Mouse (Mus musculus): ENCODE measurements around the gene Tnni2. TPM values are rescaled to one million over a fixed set of nuclear protein-coding genes. Genes with fewer than 3 reads are reported as not detected.

Gene Tnni2
- polyA plus RNA-seq, 1 experiment from 2014 or later: 0.73 TPM

DNA sequence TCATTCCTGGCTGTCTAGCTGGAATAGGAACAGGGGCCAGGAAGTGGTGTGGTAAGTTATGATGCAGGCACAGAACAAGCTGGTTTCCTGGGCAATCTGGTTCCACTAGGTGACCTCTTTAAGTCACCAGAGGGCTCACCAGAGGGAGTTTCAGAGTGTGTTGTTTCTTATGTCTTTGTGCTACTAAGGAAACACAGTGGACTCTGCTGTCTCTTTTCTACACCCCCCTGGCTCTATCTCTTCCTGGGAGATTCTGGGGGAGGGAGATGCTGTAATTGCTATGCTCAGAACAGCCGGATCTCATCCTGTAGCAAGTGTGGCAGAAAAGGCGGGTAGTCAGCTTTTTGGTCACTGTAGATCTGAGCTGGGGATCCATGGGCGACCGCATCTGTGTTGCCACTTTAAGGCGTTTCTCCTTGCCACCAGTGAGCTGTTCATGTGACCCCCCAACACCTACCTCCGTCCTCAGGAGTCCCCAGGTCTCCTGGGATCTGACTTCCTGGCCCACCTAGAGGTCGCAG lies 28.6 kb downstream of the Tnni2 start:
- Histone ChIP-seq H3K4me3 (no peak overlapping the region), H3K36me3 (no peaks in the 10 kb centered on the region), H3K27me3 (no peaks in the 10 kb centered on the region), H3K9ac (replicated peaks) (no peak overlapping the region), H3K27ac (replicated peaks) (no peak overlapping the region), H3K4me2 (replicated peaks) (no peak overlapping the region), H3K9me3 (no peaks in the 10 kb centered on the region), H3K4me1 (peaks cover 8% of the 10 kb centered on the region; the same call in 1 of the 2 replicates)
- no peak for ATAC-seq (replicated peaks)
- WGBS: 85% methylated on average over 7 of the region's 7 CpGs

DNA sequence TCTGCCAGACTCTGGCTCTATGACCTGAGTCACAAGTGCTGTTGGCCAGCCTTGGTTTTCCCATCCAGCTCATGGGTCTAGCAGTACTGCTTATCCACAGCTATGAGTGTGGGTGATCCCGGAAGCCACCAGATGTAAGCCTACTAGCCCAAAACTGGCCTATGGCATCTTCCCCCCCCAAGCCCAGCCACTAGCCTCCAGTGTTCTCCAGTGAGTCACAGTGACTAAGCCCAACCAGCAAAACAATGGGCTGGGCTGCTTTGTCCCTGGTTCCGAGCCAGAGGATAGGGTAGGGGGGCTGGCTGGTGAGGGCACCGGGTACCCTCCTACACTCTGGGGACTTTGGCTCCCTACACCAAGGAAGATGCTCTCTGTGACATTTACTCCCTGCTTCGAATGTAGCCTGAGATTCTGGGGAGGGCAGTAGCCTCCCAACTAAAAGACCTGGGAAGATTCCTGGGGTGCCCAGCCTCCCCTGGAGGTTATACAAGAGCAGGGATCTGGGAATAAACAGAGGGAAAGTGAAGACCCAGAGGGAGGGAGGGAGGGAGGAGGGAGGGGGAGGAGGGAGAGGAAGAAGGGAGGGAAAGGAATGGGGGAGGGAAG lies 29.3 kb downstream of the Tnni2 start:
- H3K27me3 ChIP-seq: no peaks in the 10 kb centered on the region
- H3K27ac ChIP-seq (replicated peaks): no peak overlapping the region
- H3K4me2 ChIP-seq (replicated peaks): no peak overlapping the region
- no peak overlapping the region for H3K4me3 ChIP-seq
- H3K9me3 ChIP-seq: no peaks in the 10 kb centered on the region
- H3K36me3 ChIP-seq: no peaks in the 10 kb centered on the region
- H3K9ac ChIP-seq (replicated peaks): no peak overlapping the region
- ATAC-seq (replicated peaks): no peak
- H3K4me1 ChIP-seq: peaks cover 8% of the 10 kb centered on the region; the same call in 1 of the 2 replicates
- WGBS: 21% methylated on average over 4 of the region's 4 CpGs

DNA sequence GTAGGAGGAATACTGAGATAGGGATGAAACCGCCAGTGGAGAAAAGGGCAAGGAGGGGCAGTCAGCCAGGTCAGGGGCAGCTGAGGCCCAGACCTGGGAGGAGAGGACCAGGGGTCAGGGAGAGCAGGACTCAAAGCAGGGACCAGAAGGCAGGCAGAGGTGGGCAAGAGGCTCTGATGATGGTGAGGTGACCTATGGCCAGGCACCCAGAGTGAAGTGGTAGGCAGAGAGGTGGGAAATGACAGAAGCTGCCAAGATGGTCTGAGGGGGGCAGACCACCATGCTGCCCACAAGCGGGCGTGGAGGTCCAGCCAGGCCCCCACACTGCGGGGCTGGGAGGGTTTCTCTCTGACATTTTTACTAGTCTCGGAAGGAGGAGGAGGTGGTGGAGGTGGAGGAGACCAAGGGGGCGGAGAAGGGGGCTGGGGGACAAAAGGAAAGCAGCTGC lies 29.8 kb downstream of the Tnni2 start:
- Histone ChIP-seq H3K36me3 (no peaks in the 10 kb centered on the region), H3K4me1 (peaks cover 8% of the 10 kb centered on the region; the same call in 1 of the 2 replicates), H3K27me3 (no peaks in the 10 kb centered on the region), H3K9ac (replicated peaks) (no peak overlapping the region), H3K4me3 (no peak overlapping the region), H3K4me2 (replicated peaks) (no peak overlapping the region), H3K27ac (replicated peaks) (no peak overlapping the region), H3K9me3 (no peaks in the 10 kb centered on the region)
- WGBS: 44% methylated on average over 6 of the region's 6 CpGs
- no peak for ATAC-seq (replicated peaks)

DNA sequence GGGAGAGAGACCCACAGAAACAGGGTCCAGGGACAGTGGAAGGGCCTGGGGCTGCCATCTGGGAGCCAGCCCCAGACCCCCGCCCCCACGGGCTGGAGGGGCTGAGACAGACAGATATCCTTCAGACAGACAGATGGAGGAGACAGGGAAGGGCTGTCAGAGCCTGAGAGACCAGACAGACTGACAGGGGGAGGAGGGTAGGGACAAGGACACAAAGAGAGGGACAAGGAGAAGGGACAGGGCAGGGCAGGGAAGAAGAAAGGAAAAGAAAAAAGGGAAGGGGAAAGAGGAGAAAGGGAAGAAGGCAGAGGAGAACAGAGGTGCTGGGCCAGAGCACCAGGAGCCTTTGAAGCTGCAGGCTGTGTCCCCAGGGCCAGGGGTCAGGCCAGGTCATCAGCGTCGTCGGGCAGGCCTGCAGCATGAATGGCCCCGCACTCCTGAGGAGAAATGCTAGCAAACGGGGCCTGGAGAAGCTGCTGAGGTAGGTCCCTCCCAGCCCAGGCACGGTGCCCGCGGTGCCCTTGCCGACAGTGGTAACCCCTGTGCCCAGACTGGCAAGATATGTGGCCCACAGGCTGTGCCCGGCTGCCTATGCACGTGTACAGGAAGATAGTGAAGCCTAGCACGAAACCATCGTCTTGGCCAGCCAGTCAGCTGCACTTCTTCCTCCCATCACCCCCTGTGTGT lies 30.4 kb downstream of the Tnni2 start:
- Histone ChIP-seq H3K36me3 (no peaks in the 10 kb centered on the region), H3K4me3 (no peak overlapping the region), H3K4me1 (peaks cover 8% of the 10 kb centered on the region; the same call in 1 of the 2 replicates), H3K27me3 (no peaks in the 10 kb centered on the region), H3K9ac (replicated peaks) (no peak overlapping the region), H3K27ac (replicated peaks) (no peak overlapping the region), H3K9me3 (no peaks in the 10 kb centered on the region), H3K4me2 (replicated peaks) (no peak overlapping the region)
- WGBS: 40% methylated on average over 15 of the region's 15 CpGs
- ATAC-seq (replicated peaks): no peak

DNA sequence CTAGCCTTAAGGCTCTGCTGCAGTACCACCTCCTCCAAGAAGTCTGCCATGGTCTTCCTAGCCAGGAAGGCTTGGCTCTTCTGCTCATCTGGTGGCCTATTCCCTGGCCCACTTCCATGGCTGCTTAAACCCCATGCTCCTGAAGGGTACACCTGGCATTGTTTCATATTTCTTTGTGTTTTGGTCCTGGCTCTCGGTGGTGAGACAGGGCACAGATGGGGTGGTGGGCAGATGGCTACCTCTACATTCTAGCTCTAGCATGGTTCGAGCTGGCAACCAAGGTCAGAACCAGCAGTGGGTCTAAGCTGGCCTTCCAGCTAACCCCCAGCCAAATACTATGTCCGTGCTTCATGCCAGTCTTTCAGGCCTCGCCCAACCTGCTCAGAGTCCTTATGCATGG lies 31.3 kb downstream of the Tnni2 start:
- WGBS: 88% methylated on average over 4 of the region's 4 CpGs

DNA sequence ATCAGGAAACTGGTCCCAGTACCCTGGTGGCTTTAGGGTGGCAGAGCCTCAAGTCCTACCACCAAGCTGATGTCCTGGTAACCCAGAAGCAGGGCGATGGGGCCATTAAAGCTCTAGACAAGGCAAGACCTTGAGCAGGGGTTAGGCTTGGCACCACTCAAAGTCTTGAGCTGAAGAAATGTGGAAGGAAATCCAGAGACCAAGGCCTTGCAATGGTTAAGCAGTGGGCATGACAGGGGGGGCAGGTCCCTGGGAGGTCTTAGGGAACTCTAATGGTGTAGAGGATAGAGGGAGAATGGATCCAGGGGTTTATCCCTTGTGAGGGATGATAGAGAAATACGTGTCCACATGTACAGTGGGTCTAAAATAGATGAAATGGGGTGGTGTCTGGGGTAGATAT lies 31.9 kb downstream of the Tnni2 start:
- WGBS: 87% methylated on average over 2 of the region's 2 CpGs
- H3K4me1 ChIP-seq: peaks cover 8% of the 10 kb centered on the region; the same call in 1 of the 2 replicates
- no peak for ATAC-seq (replicated peaks)
- no peak overlapping the region for H3K4me2 ChIP-seq (replicated peaks)
- H3K9me3 ChIP-seq: no peaks in the 10 kb centered on the region
- H3K4me3 ChIP-seq: no peak overlapping the region
- H3K9ac ChIP-seq (replicated peaks): no peak overlapping the region
- no peak overlapping the region for H3K27ac ChIP-seq (replicated peaks)
- H3K36me3 ChIP-seq: no peaks in the 10 kb centered on the region
- no peaks in the 10 kb centered on the region for H3K27me3 ChIP-seq

More for the DNA sequence above, 31.3 kb downstream of the Tnni2 start:
- ATAC-seq (replicated peaks): no peak
- peaks cover 8% of the 10 kb centered on the region; the same call in 1 of the 2 replicates for H3K4me1 ChIP-seq
- H3K27me3 ChIP-seq: no peaks in the 10 kb centered on the region
- no peak overlapping the region for H3K4me2 ChIP-seq (replicated peaks)
- H3K36me3 ChIP-seq: no peaks in the 10 kb centered on the region
- H3K9ac ChIP-seq (replicated peaks): no peak overlapping the region
- no peak overlapping the region for H3K27ac ChIP-seq (replicated peaks)
- H3K9me3 ChIP-seq: no peaks in the 10 kb centered on the region
- H3K4me3 ChIP-seq: no peak overlapping the region

DNA sequence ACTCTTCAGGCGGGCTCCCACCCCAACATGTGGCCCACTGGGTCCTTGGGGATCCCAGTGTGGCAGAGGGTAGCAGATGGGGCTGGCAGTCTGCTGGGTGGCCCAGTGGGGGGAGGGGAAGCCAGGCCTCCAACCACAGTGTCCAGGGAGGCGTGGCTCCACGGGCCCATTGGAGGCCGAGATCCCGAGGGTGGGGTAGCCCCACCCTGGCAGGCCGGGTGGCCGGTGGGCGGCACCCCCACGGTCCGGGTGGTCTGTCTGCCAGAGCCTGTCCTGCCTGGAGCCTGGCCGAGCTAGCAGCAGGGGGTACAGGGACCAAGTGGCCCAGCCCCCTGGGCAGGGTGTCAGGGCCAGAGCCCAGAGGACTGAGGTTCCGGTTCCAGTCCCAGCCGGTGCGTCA lies 33.2 kb downstream of the Tnni2 start:
- WGBS: 82% methylated on average over 14 of the region's 14 CpGs

DNA sequence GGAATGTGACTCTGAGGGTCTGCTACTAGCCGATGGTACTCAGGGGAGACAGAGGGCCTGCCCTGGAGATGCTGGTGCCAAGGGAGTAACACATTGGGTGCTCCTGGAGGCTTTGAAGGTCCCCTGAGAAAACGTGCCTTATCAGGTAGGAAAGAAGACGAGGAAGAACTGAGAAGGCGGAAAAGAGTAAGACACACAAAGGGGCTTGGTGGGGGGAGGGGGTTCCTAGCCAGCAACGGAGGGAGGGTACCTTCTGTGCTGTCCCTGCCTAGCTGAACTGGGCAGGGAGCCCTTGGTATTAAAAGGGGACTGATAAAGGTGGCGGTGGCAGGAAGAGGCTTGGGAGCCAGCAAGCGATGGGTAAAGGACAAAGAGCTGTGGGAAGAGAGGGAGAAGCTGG lies 34.0 kb downstream of the Tnni2 start:
- Histone ChIP-seq H3K4me2 (replicated peaks) (no peak overlapping the region), H3K4me3 (no peak overlapping the region)
- no peak for ATAC-seq (replicated peaks)

More for the DNA sequence above, 33.2 kb downstream of the Tnni2 start:
- no peaks in the 10 kb centered on the region for H3K27me3 ChIP-seq
- ATAC-seq (replicated peaks): no peak
- peaks cover 8% of the 10 kb centered on the region; the same call in 1 of the 2 replicates for H3K4me1 ChIP-seq
- H3K36me3 ChIP-seq: no peaks in the 10 kb centered on the region
- H3K9ac ChIP-seq (replicated peaks): no peak overlapping the region
- H3K4me2 ChIP-seq (replicated peaks): no peak overlapping the region
- no peaks in the 10 kb centered on the region for H3K9me3 ChIP-seq
- H3K27ac ChIP-seq (replicated peaks): no peak overlapping the region
- H3K4me3 ChIP-seq: no peak overlapping the region

DNA sequence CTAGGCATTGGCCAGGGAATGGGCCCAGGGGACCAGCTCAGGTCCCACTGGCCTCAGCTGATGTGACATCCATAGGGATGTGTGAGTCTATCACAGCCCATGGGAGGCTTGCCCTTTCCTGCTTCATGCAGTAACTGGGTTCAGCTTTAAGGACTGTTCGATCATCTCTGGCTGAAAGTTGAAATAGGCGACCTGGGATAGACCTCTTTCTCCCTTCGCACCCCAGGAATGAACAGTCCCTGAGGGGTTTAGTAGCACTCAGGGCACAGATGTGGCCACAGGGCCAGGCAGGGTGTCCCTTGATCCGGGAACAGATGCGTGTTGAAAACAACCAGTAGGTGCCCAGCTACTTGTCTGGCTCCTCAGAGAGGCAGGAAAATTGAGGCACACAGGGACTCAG lies 34.7 kb downstream of the Tnni2 start:
- no peaks in the 10 kb centered on the region for H3K9me3 ChIP-seq
- H3K27me3 ChIP-seq: no peaks in the 10 kb centered on the region
- H3K4me3 ChIP-seq: no peak overlapping the region
- H3K4me1 ChIP-seq: peaks cover 10% of the 10 kb centered on the region
- H3K4me2 ChIP-seq (replicated peaks): no peak overlapping the region
- H3K9ac ChIP-seq (replicated peaks): no peak overlapping the region
- ATAC-seq (replicated peaks): no peak
- H3K36me3 ChIP-seq: no peaks in the 10 kb centered on the region
- H3K27ac ChIP-seq (replicated peaks): no peak overlapping the region
- WGBS: 83% methylated on average over 5 of the region's 5 CpGs

More for the DNA sequence above, 34.0 kb downstream of the Tnni2 start:
- Histone ChIP-seq H3K27ac (replicated peaks) (no peak overlapping the region), H3K27me3 (no peaks in the 10 kb centered on the region), H3K36me3 (no peaks in the 10 kb centered on the region), H3K4me1 (peaks cover 8% of the 10 kb centered on the region; the same call in 1 of the 2 replicates), H3K9ac (replicated peaks) (no peak overlapping the region), H3K9me3 (no peaks in the 10 kb centered on the region)
- WGBS: 55% methylated on average over 7 of the region's 7 CpGs

DNA sequence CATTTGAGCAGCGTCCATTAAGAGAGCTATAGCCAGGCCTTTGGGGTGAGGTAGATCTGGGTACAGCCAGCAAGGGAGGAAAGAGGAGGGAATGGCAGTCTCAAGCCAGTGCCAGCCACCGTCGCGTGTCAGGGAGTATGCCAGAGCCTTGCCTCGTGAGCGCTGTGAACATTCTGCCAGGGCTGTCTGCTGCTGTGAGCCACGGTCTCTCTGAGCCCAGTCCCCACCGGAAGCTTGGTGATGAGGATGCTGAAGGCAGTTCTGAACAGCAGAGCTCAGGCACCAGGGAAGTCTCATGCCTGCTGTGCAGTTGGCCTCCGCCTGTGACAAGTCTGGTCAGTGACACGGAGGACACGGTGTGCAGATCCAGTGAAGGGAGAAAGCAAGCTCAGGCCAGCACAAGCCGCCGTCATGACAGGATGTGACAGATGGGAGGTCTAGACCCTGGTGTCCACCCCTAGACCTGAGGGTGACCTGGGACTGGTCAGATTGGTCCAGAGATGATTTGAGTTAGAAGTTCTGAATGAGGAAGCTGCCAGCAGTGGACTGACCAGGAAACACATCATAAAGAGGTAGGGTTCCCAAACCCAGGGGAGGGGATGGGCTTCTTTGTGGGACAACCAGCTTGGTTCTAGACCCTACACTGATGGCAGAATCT lies 35.3 kb downstream of the Tnni2 start:
- no peak overlapping the region for H3K27ac ChIP-seq (replicated peaks)
- no peaks in the 10 kb centered on the region for H3K36me3 ChIP-seq
- H3K4me1 ChIP-seq: peaks cover 10% of the 10 kb centered on the region
- H3K4me3 ChIP-seq: no peak overlapping the region
- ATAC-seq (replicated peaks): no peak
- no peaks in the 10 kb centered on the region for H3K27me3 ChIP-seq
- 81% methylated on average over 13 of the region's 13 CpGs for WGBS
- no peak overlapping the region for H3K9ac ChIP-seq (replicated peaks)
- H3K4me2 ChIP-seq (replicated peaks): no peak overlapping the region
- H3K9me3 ChIP-seq: no peaks in the 10 kb centered on the region

DNA sequence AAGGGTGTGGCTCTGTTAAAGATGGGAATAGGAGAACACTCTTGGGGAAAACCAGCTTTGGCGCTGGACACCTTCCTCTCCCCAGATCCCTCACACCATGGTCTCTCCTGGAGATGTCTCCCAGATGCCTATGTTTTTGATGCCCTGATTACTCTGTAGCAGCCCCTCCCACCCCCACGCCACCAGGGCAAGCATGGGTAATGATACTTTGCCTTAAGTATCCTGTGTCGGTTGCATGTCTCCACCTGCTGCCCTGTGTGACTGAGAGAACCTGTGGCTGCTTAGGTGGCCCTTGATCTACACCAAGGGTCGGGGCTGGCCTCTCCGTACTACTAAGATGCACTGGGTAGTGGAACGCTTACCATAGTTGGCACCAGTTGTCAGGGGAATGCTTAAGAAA lies 36.4 kb downstream of the Tnni2 start:
- WGBS: 91% methylated on average over 6 of the region's 6 CpGs
- Histone ChIP-seq H3K4me2 (replicated peaks) (no peak overlapping the region), H3K27ac (replicated peaks) (no peak overlapping the region), H3K27me3 (no peaks in the 10 kb centered on the region), H3K4me1 (peaks cover 18% of the 10 kb centered on the region), H3K36me3 (no peaks in the 10 kb centered on the region), H3K9ac (replicated peaks) (no peak overlapping the region), H3K9me3 (no peaks in the 10 kb centered on the region), H3K4me3 (no peak overlapping the region)
- ATAC-seq (replicated peaks): no peak

DNA sequence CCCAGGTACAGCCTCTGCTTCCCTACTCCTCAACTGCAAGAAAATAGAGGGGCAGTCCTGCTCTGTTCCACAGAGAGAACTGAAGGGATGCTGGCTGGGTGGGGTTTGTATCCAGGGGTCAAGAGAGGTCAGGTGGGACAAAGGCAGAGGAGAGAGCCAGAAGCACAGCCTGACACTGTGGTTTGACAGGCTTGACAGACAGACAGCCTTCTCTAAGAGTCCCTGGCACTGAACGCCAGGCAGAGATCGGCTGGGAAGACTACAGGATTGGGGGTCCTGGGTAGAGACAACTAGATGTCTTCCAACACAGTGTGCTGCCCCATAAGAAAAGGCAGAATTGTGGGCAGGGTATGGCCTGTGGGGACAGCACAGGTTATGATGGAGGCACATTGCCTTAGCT lies 37.0 kb downstream of the Tnni2 start:
- no peak overlapping the region for H3K27ac ChIP-seq (replicated peaks)
- no peaks in the 10 kb centered on the region for H3K9me3 ChIP-seq
- no peak overlapping the region for H3K4me3 ChIP-seq
- peaks cover 19% of the 10 kb centered on the region for H3K4me1 ChIP-seq
- H3K27me3 ChIP-seq: no peaks in the 10 kb centered on the region
- 60% methylated on average over 2 of the region's 2 CpGs for WGBS
- no peak overlapping the region for H3K4me2 ChIP-seq (replicated peaks)
- ATAC-seq (replicated peaks): no peak
- no peaks in the 10 kb centered on the region for H3K36me3 ChIP-seq
- H3K9ac ChIP-seq (replicated peaks): no peak overlapping the region

Measured in forebrain, embryonic 15.5 days (tissue).